Mouse (Mus musculus) stomach, embryonic 14.5 days (tissue): ENCODE measurements around the gene Lrrc41. TPM values are rescaled to one million over a fixed set of nuclear protein-coding genes. Genes with fewer than 3 reads are reported as not detected.

Source experiments
- ATAC-seq: fragments of 200-750 bp; cut with Nextera tagmentation; 2 replicates; pipeline ENCODE4 v1.8.0; 2017; ENCODE audit warnings: low read depth, moderate TSS enrichment; ENCODE audit not compliant: insufficient number of reproducible peaks, insufficient read depth, low FRiP score
- H3K27ac ChIP-seq: fragments of 300-500 bp; sonication (generic); 2 replicates; pipeline ENCODE4 v1.5.1; 2014; ENCODE audit warnings: mild to moderate bottlenecking, low read length, moderate library complexity, mixed read lengths
- H3K27me3 ChIP-seq: fragments of 300-500 bp; sonication (generic); 2 replicates; pipeline ENCODE4 v1.6.1; 2014; ENCODE audit warnings: low read length, control low read depth, mixed read lengths; ENCODE audit not compliant: control insufficient read depth, insufficient read depth
- H3K36me3 ChIP-seq: fragments of 300-500 bp; sonication (generic); 2 replicates; pipeline ENCODE4 v1.6.1; 2014; ENCODE audit warnings: mild to moderate bottlenecking, control low read depth, low read length, moderate library complexity, mixed read lengths; ENCODE audit not compliant: control insufficient read depth, insufficient read depth
- H3K4me1 ChIP-seq: fragments of 300-500 bp; sonication (generic); 2 replicates; pipeline ENCODE4 v1.6.1; 2014; ENCODE audit warnings: low read length, control low read depth, mixed read lengths; ENCODE audit not compliant: control insufficient read depth, insufficient read depth
- H3K4me2 ChIP-seq: fragments of 300-500 bp; sonication (generic); replicated peaks from 2 replicates; pipeline ENCODE4 v1.6.1; 2014; ENCODE audit warnings: low read depth, low read length, control low read depth
- H3K4me3 ChIP-seq: fragments of 300-500 bp; sonication (generic); 2 replicates; pipeline ENCODE4 v1.5.1; 2014; ENCODE audit warnings: low read depth, low read length, control low read depth
- H3K9ac ChIP-seq: fragments of 300-500 bp; sonication (generic); replicated peaks from 2 replicates; pipeline ENCODE4 v1.6.1; 2014; ENCODE audit warnings: low read depth, mild to moderate bottlenecking, control low read depth, low read length, moderate library complexity, mixed read lengths
- H3K9me3 ChIP-seq: fragments of 300-500 bp; sonication (generic); 2 replicates; pipeline ENCODE4 v1.6.1; 2016; ENCODE audit warnings: low read depth, low read length, control low read depth; ENCODE audit not compliant: control insufficient read depth
- WGBS: fragments of 180-500 bp; shearing (Covaris S2); extraction: QIAGEN DNeasy Blood & Tissue Kit; methylation state at CpG from one replicate; pipeline ENCODE4 v1.1.7; 2014; 5-methylcytosine and 5-hydroxymethylcytosine counted together
- polyA plus RNA-seq: library from polyadenylated mRNA; unstranded; fragments of >200 nt; fragmentation: Nextera tagmentation; extraction: Ambion mirVana; gene quantifications from 2 replicates; pipeline ENCODE4 v1.2.1, GENCODE M21; 2014

The Lrrc41 gene
- polyA plus RNA-seq, 1 experiment from 2014 or later, result 70.9 TPM

- no peak for ATAC-seq
- no peaks in the 10 kb centered on the region for H3K9me3 ChIP-seq
- H3K4me3 ChIP-seq, result no peak overlapping the region
- no peak overlapping the region for H3K4me2 ChIP-seq
- H3K27ac ChIP-seq, result no peak overlapping the region
- no peaks in the 10 kb centered on the region for H3K36me3 ChIP-seq
- H3K9ac ChIP-seq, result no peak overlapping the region
- WGBS, result 78% methylated on average over 4 of the region's 4 CpGs
- no peaks in the 10 kb centered on the region for H3K27me3 ChIP-seq
- H3K4me1 ChIP-seq, result no peaks in the 10 kb centered on the region
These were observed 58.1 kb downstream of the Lrrc41 start for GRCm38 (mm10) chr4:116133126-116133525.

- Histone ChIP-seq H3K4me3 (no peak overlapping the region), H3K9ac (no peak overlapping the region), H3K9me3 (no peaks in the 10 kb centered on the region), H3K4me2 (no peak overlapping the region), H3K4me1 (no peaks in the 10 kb centered on the region), H3K36me3 (no peaks in the 10 kb centered on the region), H3K27me3 (no peaks in the 10 kb centered on the region), H3K27ac (no peak overlapping the region)
- WGBS, result 28% methylated on average over 2 of the region's 2 CpGs
- no peak for ATAC-seq
These were observed 59.9 kb downstream of the Lrrc41 start for GRCm38 (mm10) chr4:116134990-116135389.

GRCm38 (mm10) chr4:116137421-116137996 is 62.4 kb downstream of the Lrrc41 start:
- Histone ChIP-seq H3K4me1 (no peaks in the 10 kb centered on the region), H3K4me2 (no peak overlapping the region), H3K27me3 (no peaks in the 10 kb centered on the region), H3K4me3 (no peak overlapping the region), H3K27ac (no peak overlapping the region), H3K36me3 (no peaks in the 10 kb centered on the region), H3K9ac (no peak overlapping the region), H3K9me3 (no peaks in the 10 kb centered on the region)
- ATAC-seq, result 0 out of 2 replicates have a peak, but pooled peaks have one; percentile 6
- 46% methylated on average over 13 of the region's 13 CpGs for WGBS

GRCm38 (mm10) chr4:116140801-116141574 is 65.9 kb downstream of the Lrrc41 start:
- no peaks in the 10 kb centered on the region for H3K27me3 ChIP-seq
- H3K9ac ChIP-seq, result no peak overlapping the region
- H3K4me1 ChIP-seq, result peaks cover 10% of the 10 kb centered on the region
- ATAC-seq, result no peak
- no peak overlapping the region for H3K27ac ChIP-seq
- H3K9me3 ChIP-seq, result no peaks in the 10 kb centered on the region
- no peak overlapping the region for H3K4me3 ChIP-seq
- 78% methylated on average over 7 of the region's 7 CpGs for WGBS
- no peaks in the 10 kb centered on the region for H3K36me3 ChIP-seq
- H3K4me2 ChIP-seq, result no peak overlapping the region

- Histone ChIP-seq H3K4me1 (peaks cover 10% of the 10 kb centered on the region), H3K36me3 (no peaks in the 10 kb centered on the region), H3K27me3 (no peaks in the 10 kb centered on the region), H3K9me3 (no peaks in the 10 kb centered on the region), H3K4me2 (no peak overlapping the region), H3K4me3 (no peak overlapping the region), H3K27ac (no peak overlapping the region), H3K9ac (no peak overlapping the region)
- no peak for ATAC-seq
- WGBS, result 55% methylated on average over 1 of the region's 1 CpGs
These were observed 66.7 kb downstream of the Lrrc41 start for GRCm38 (mm10) chr4:116141736-116142135.

GRCm38 (mm10) chr4:116142269-116142668 is 67.2 kb downstream of the Lrrc41 start:
- 75% methylated on average over 7 of the region's 7 CpGs for WGBS
- no peak overlapping the region for H3K9ac ChIP-seq
- ATAC-seq, result no peak
- peaks cover 10% of the 10 kb centered on the region for H3K4me1 ChIP-seq
- H3K36me3 ChIP-seq, result no peaks in the 10 kb centered on the region
- H3K27ac ChIP-seq, result no peak overlapping the region
- no peaks in the 10 kb centered on the region for H3K27me3 ChIP-seq
- H3K4me3 ChIP-seq, result no peak overlapping the region
- H3K4me2 ChIP-seq, result no peak overlapping the region
- H3K9me3 ChIP-seq, result no peaks in the 10 kb centered on the region

- no peaks in the 10 kb centered on the region for H3K36me3 ChIP-seq
- ATAC-seq, result no peak
- H3K9me3 ChIP-seq, result no peaks in the 10 kb centered on the region
- 5% methylated on average over 7 of the region's 7 CpGs for WGBS
- H3K4me2 ChIP-seq, result peak overlapping the region; percentile 87
- H3K4me3 ChIP-seq, result peak overlapping the region; percentile 66; the same call in 1 of the 2 replicates
- peaks cover 10% of the 10 kb centered on the region for H3K4me1 ChIP-seq
- peak overlapping the region; percentile 67; the same call in 1 of the 2 replicates for H3K9ac ChIP-seq
- H3K27ac ChIP-seq, result no peak overlapping the region
- no peaks in the 10 kb centered on the region for H3K27me3 ChIP-seq
These were observed 68.3 kb downstream of the Lrrc41 start for GRCm38 (mm10) chr4:116143317-116143811.

- ATAC-seq, result peak; percentile 68; the same call in 1 of the 2 replicates
These were observed 69.0 kb downstream of the Lrrc41 start for GRCm38 (mm10) chr4:116143891-116144717.

More at GRCm38 (mm10) chr4:116143891-116144717, 69.0 kb downstream of the Lrrc41 start:
- Histone ChIP-seq H3K4me1 (peaks cover 10% of the 10 kb centered on the region), H3K9ac (peak overlapping the region; percentile 67), H3K27ac (no peak overlapping the region), H3K4me2 (peak overlapping the region; percentile 87), H3K27me3 (no peaks in the 10 kb centered on the region), H3K4me3 (peak overlapping the region; percentile 66), H3K9me3 (no peaks in the 10 kb centered on the region), H3K36me3 (no peaks in the 10 kb centered on the region)
- 1% methylated on average over 42 of the region's 47 CpGs for WGBS
